Mouse (Mus musculus): ENCODE results near the gene Snap91.

Snap91 gene

GRCm38 (mm10) chr9:86742959-86743911 lies 137.2 kb downstream of the Snap91 start, which contains the start of gene Prss35:
Gene Prss35 (plus strand): TSS chr9:86743649.
- no peak for DNase-seq

- no peak for DNase-seq
Observed at GRCm38 (mm10) chr9:86739971-86740370, 140.5 kb downstream of the Snap91 start.

- DNase-seq = no peak
Observed at GRCm38 (mm10) chr9:86738801-86739200, 141.7 kb downstream of the Snap91 start.

GRCm38 (mm10) chr9:86738067-86738466 lies 142.4 kb downstream of the Snap91 start:
- no peak for DNase-seq

- no peak for DNase-seq
Observed at GRCm38 (mm10) chr9:86736991-86737390, 143.5 kb downstream of the Snap91 start.

- DNase-seq = no peak
Observed at GRCm38 (mm10) chr9:86734795-86735194, 145.7 kb downstream of the Snap91 start.

- DNase-seq = no peak
Observed at GRCm38 (mm10) chr9:86734357-86734756, 146.1 kb downstream of the Snap91 start.

- no peak for DNase-seq
Observed at GRCm38 (mm10) chr9:86729811-86730210, 150.6 kb downstream of the Snap91 start.

GRCm38 (mm10) chr9:86729084-86729483 lies 151.4 kb downstream of the Snap91 start:
- DNase-seq = no peak

GRCm38 (mm10) chr9:86728214-86728814 lies 152.1 kb downstream of the Snap91 start:
- no peak for DNase-seq

- DNase-seq = no peak
Observed at GRCm38 (mm10) chr9:86726381-86726720, 154.1 kb downstream of the Snap91 start.

GRCm38 (mm10) chr9:86725604-86726380 lies 154.7 kb downstream of the Snap91 start:
- DNase-seq = no peak

- DNase-seq = no peak
Observed at GRCm38 (mm10) chr9:86725066-86725465, 155.4 kb downstream of the Snap91 start.

- DNase-seq = no peak
Observed at GRCm38 (mm10) chr9:86720794-86721193, 159.7 kb downstream of the Snap91 start.

GRCm38 (mm10) chr9:86720227-86720626 lies 160.2 kb downstream of the Snap91 start:
- no peak for DNase-seq

GRCm38 (mm10) chr9:86717119-86717518 lies 163.3 kb downstream of the Snap91 start:
- DNase-seq = no peak

- DNase-seq = no peak
Observed at GRCm38 (mm10) chr9:86716540-86716939, 163.9 kb downstream of the Snap91 start.

All from cerebellum, adult 8-10 months (tissue).